Mouse (Mus musculus): Measurements from ENCODE around the gene Sparc. TPM values are rescaled to one million over a fixed set of nuclear protein-coding genes. Genes with fewer than 3 reads are reported as not detected.
A peak's percentile ranks its signal among the peaks of the same experiment; 100 is the strongest.

Gene Sparc
- total RNA-seq, 2 experiments from 2014 or later: 177 to 202 TPM

- H3K27ac ChIP-seq: no peak overlapping the region
- intact Hi-C loops (cut with DNase I): no loop called here
- peak; percentile 49 for TF ChIP-seq CTCF (IDR thresholded peaks at IDR 0.05)
- H3K4me3 ChIP-seq: no peak overlapping the region
- DNase-seq (ENCODE audit: extremely low spot score in 1 of 2, low spot score in 2 of 2): no peak
Measured at GRCm38 (mm10) chr11:55373838-55374237, 49.1 kb downstream of the Sparc start.

- intact Hi-C loops (cut with DNase I): no loop called here
- Histone ChIP-seq H3K27ac (no peak overlapping the region), H3K4me3 (no peak overlapping the region)
- TF ChIP-seq CTCF (IDR thresholded peaks at IDR 0.05): no peak
- no peak for DNase-seq (ENCODE audit: extremely low spot score in 1 of 2, low spot score in 2 of 2)
Measured at GRCm38 (mm10) chr11:55373373-55373772, 49.6 kb downstream of the Sparc start.

- no peak for DNase-seq (ENCODE audit: extremely low spot score in 1 of 2, low spot score in 2 of 2)
- H3K27ac ChIP-seq: no peak overlapping the region
- TF ChIP-seq CTCF (IDR thresholded peaks at IDR 0.05): no peak
- H3K4me3 ChIP-seq: no peak overlapping the region
- intact Hi-C loops (cut with DNase I): no loop called here
Measured at GRCm38 (mm10) chr11:55372001-55372400, 51.0 kb downstream of the Sparc start.

GRCm38 (mm10) chr11:55369093-55369471 is 53.9 kb downstream of the Sparc start:
- no peak for TF ChIP-seq CTCF (IDR thresholded peaks at IDR 0.05)
- intact Hi-C loops (cut with DNase I): loop anchor here (5.0 kb wide), 1 partner anchor 107 kb away; no protein-coding TSS in a partner anchor

GRCm38 (mm10) chr11:55368388-55369092 is 54.4 kb downstream of the Sparc start:
- TF ChIP-seq CTCF (IDR thresholded peaks at IDR 0.05): no peak
- Histone ChIP-seq H3K27ac (no peak overlapping the region), H3K4me3 (no peak overlapping the region)
- DNase-seq (ENCODE audit: extremely low spot score in 1 of 2, low spot score in 2 of 2): no peak
- intact Hi-C loops (cut with DNase I): loop anchor here (5.0 kb wide), 1 partner anchor 106 kb away; no protein-coding TSS in a partner anchor

More at GRCm38 (mm10) chr11:55369093-55369471, 53.9 kb downstream of the Sparc start:
- no peak overlapping the region for H3K4me3 ChIP-seq
- H3K27ac ChIP-seq: no peak overlapping the region
- DNase-seq (ENCODE audit: extremely low spot score in 1 of 2, low spot score in 2 of 2): no peak

GRCm38 (mm10) chr11:55367783-55368182 is 55.2 kb downstream of the Sparc start:
- Histone ChIP-seq H3K27ac (no peak overlapping the region), H3K4me3 (no peak overlapping the region)
- no peak for DNase-seq (ENCODE audit: extremely low spot score in 1 of 2, low spot score in 2 of 2)
- no peak for TF ChIP-seq CTCF (IDR thresholded peaks at IDR 0.05)
- intact Hi-C loops (cut with DNase I): loop anchor here (5.0 kb wide), 1 partner anchor 105 kb away; no protein-coding TSS in a partner anchor

GRCm38 (mm10) chr11:55365840-55366239 is 57.1 kb downstream of the Sparc start:
- DNase-seq (ENCODE audit: extremely low spot score in 1 of 2, low spot score in 2 of 2): no peak
- no peak overlapping the region for H3K4me3 ChIP-seq
- no peak overlapping the region for H3K27ac ChIP-seq
- no peak for TF ChIP-seq CTCF (IDR thresholded peaks at IDR 0.05)
- intact Hi-C loops (cut with DNase I): loop anchor here (5.0 kb wide), 1 partner anchor 104 kb away; no protein-coding TSS in a partner anchor

- no peak overlapping the region for H3K4me3 ChIP-seq
- no peak for TF ChIP-seq CTCF (IDR thresholded peaks at IDR 0.05)
- H3K27ac ChIP-seq: no peak overlapping the region
- intact Hi-C loops (cut with DNase I): loop anchor here (5.0 kb wide), 1 partner anchor 103 kb away; no protein-coding TSS in a partner anchor
- no peak for DNase-seq (ENCODE audit: extremely low spot score in 1 of 2, low spot score in 2 of 2)
Measured at GRCm38 (mm10) chr11:55365242-55365641, 57.7 kb downstream of the Sparc start.

- intact Hi-C loops (cut with DNase I): loop anchor here (5.0 kb wide), 1 partner anchor 102 kb away; no protein-coding TSS in a partner anchor
- TF ChIP-seq CTCF (IDR thresholded peaks at IDR 0.05): no peak
- H3K4me3 ChIP-seq: no peak overlapping the region
- no peak for DNase-seq (ENCODE audit: extremely low spot score in 1 of 2, low spot score in 2 of 2)
- H3K27ac ChIP-seq: no peak overlapping the region
Measured at GRCm38 (mm10) chr11:55364662-55365061, 58.3 kb downstream of the Sparc start.

- intact Hi-C loops (cut with DNase I): no loop called here
- Histone ChIP-seq H3K27ac (no peak overlapping the region), H3K4me3 (no peak overlapping the region)
- no peak for TF ChIP-seq CTCF (IDR thresholded peaks at IDR 0.05)
- DNase-seq (ENCODE audit: extremely low spot score in 1 of 2, low spot score in 2 of 2): no peak
Measured at GRCm38 (mm10) chr11:55358094-55358783, 64.7 kb downstream of the Sparc start.

GRCm38 (mm10) chr11:55356846-55357245 is 66.1 kb downstream of the Sparc start:
- no peak overlapping the region for H3K4me3 ChIP-seq
- H3K27ac ChIP-seq: no peak overlapping the region
- no peak for TF ChIP-seq CTCF (IDR thresholded peaks at IDR 0.05)
- intact Hi-C loops (cut with DNase I): no loop called here
- DNase-seq (ENCODE audit: extremely low spot score in 1 of 2, low spot score in 2 of 2): no peak

Other genes with a start within 250 kb of the Sparc start
- under 1 TPM in 1 of 2 experiments, not detected in 1; 0.32 TPM for gene Slc36a2, start 238.1 kb downstream of the Sparc start, total RNA-seq (2021)
- gene Slc36a1, start 218.8 kb downstream of the Sparc start, total RNA-seq (2021): 10 to 100 TPM; 74.0 to 79.1 TPM
- under 1 TPM; 0.26 to 0.29 TPM for gene Fat2, start 86.6 kb downstream of the Sparc start, total RNA-seq (2021)
- 10 to 100 TPM; 87.0 to 97.9 TPM for gene Atox1, start 38.1 kb upstream of the Sparc start, total RNA-seq (2021)
- 10 to 100 TPM; 34.8 to 35.0 TPM for gene G3bp1, start 46.5 kb upstream of the Sparc start, total RNA-seq (2021)
- gene Glra1, start 185.0 kb upstream of the Sparc start, total RNA-seq (2021): 1 to 10 TPM; 1.5 to 2.1 TPM

Measured in left cerebral cortex, adult 2 months (tissue).